Mouse (Mus musculus): Measurements from ENCODE around the gene Gm4565.
"Not testable (repeated sequence)": the region's sequence is repeated elsewhere in the genome, so short reads cannot be mapped to it uniquely, and the experiment has no call there.

Gene Gm4565

GRCm38 (mm10) chr7:22588027-22588426 is at the start of gene Gm4565:
Gene Gm4565, minus strand, starts transcription at chr7:22588127.
- DNase-seq (ENCODE audit: low spot score in 2 of 2): not testable (repeated sequence)

- not testable (repeated sequence) for DNase-seq (ENCODE audit: low spot score in 2 of 2)
Observed at GRCm38 (mm10) chr7:22565243-22565642, 22.7 kb downstream of the Gm4565 start, which contains the start of gene Gm4201. Gene Gm4201, minus strand, starts transcription at chr7:22565343.

GRCm38 (mm10) chr7:22534787-22535186 is 53.1 kb downstream of the Gm4565 start, which contains the start of gene Gm8677:
Gene Gm8677, minus strand, starts transcription at chr7:22534887.
- DNase-seq (ENCODE audit: low spot score in 2 of 2): not testable (repeated sequence)

Measured in natural killer cell, adult 2 months (primary cell).